Mouse (Mus musculus) neural tube, embryonic 13.5 days (tissue): ENCODE measurements around the gene Adam4. TPM values are rescaled to one million over a fixed set of nuclear protein-coding genes. Genes with fewer than 3 reads are reported as not detected.
"Not testable (repeated sequence)": the region's sequence is repeated elsewhere in the genome, so short reads cannot be mapped to it uniquely, and the experiment has no call there.

Source experiments
- ATAC-seq: fragments of 200-750 bp; cut with Nextera tagmentation; 2 replicates; pipeline ENCODE4 v1.8.0; 2017; ENCODE audit warnings: low read depth, mild to moderate bottlenecking, moderate TSS enrichment, moderate library complexity
- H3K27ac ChIP-seq: fragments of 300-500 bp; sonication (generic); replicated peaks from 2 replicates; pipeline ENCODE4 v1.5.1; 2015; ENCODE audit warnings: moderate library complexity, mild to moderate bottlenecking, inconsistent platforms
- H3K27me3 ChIP-seq: fragments of 300-500 bp; sonication (generic); 2 replicates; pipeline ENCODE4 v1.6.1; 2015; ENCODE audit warnings: mild to moderate bottlenecking, inconsistent platforms
- H3K36me3 ChIP-seq: fragments of 300-500 bp; sonication (generic); 2 replicates; pipeline ENCODE4 v1.6.1; 2015; ENCODE audit warnings: mild to moderate bottlenecking, inconsistent platforms
- H3K4me1 ChIP-seq: fragments of 300-500 bp; sonication (generic); replicated peaks from 2 replicates; pipeline ENCODE4 v1.6.1; 2015; ENCODE audit warnings: inconsistent platforms
- H3K4me2 ChIP-seq: fragments of 300-500 bp; sonication (generic); 2 replicates; pipeline ENCODE4 v1.6.1; 2015; ENCODE audit warnings: inconsistent platforms, mild to moderate bottlenecking, moderate library complexity
- H3K4me3 ChIP-seq: fragments of 300-500 bp; sonication (generic); 2 replicates; pipeline ENCODE4 v1.5.1; 2015; ENCODE audit warnings: mild to moderate bottlenecking, inconsistent platforms
- H3K9ac ChIP-seq: fragments of 300-500 bp; sonication (generic); 2 replicates; pipeline ENCODE4 v1.6.1; 2015; ENCODE audit warnings: moderate library complexity, mild to moderate bottlenecking, inconsistent platforms
- H3K9me3 ChIP-seq: fragments of 300-500 bp; sonication (generic); 2 replicates; pipeline ENCODE4 v1.6.1; 2016; ENCODE audit warnings: inconsistent platforms
- WGBS: fragments of 180-500 bp; shearing (Covaris S2); methylation state at CpG from one replicate; pipeline ENCODE4 v1.1.7; 2015; 5-methylcytosine and 5-hydroxymethylcytosine counted together
- polyA plus RNA-seq: library from polyadenylated mRNA; unstranded; fragments of >200 nt; fragmentation: Nextera tagmentation; extraction: Ambion mirVana; gene quantifications from 2 replicates; pipeline ENCODE4 v1.2.1, GENCODE M21; 2015

Adam4 gene
- polyA plus RNA-seq: 0.50 and 0.63 TPM in 2 replicates

DNA sequence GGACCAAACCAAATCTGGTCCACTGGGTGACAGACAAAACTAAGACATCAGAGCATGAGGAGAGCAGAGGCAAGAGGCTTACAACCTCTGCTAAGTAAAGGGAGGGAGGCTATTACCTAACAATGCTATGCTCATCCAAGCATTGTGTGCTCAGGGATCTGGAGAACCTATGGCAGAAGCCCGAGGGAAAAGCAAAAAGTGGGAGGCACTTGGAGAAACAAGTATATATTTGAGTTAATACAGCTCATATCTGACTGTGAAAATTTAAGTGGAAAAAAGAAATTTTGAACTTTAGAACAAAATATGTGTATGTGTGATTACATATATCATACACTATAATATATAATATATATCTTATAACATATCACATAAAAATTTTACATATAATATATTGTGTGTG is at the start of gene Adam4:
Gene Adam4 (minus strand): TSS at position 101 of the 400 bp plus-strand sequence.
- Histone ChIP-seq H3K4me3 (no peak within 1 kb of the TSS), H3K4me2 (no peak within 1 kb of the TSS), H3K27ac (no peak within 1 kb of the TSS), H3K27me3 (no peaks in the 10 kb centered on the region), H3K4me1 (no peaks in the 10 kb centered on the region), H3K9ac (no peak within 1 kb of the TSS), H3K9me3 (peaks cover 19% of the 10 kb centered on the region; the same call in 1 of the 2 replicates), H3K36me3 (peaks cover 21% of the 10 kb centered on the region)
- ATAC-seq: no peak
- whole genome bisulfite sequencing: 75% methylated on average over 1 of the region's 1 CpGs

DNA sequence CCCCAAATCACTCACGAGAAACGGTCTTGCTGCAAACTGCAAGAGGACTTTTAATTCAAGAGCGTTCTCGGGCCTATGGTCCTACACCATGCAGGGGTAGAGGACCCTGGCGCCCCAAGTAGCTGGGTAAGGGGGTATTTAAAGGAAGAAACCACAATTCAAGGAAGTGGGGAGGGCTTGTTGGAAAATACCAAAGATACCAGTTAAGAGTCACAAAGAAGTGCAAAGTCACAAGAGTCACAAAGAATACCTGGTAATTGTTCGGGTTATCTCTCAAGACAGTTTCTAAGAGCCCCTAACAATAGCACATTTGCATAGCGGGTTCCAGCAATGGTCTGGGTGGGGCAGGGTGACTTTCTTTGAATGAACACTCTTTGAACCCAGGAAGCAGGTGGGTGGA is 37.3 kb upstream of the Adam4 start:
- H3K4me1 ChIP-seq, H3K4me3 ChIP-seq, H3K4me2 ChIP-seq, H3K27ac ChIP-seq, H3K27me3 ChIP-seq, ATAC-seq, H3K9ac ChIP-seq: not testable (repeated sequence)
- Histone ChIP-seq H3K9me3 (peaks cover 17% of the 10 kb centered on the region), H3K36me3 (peaks cover 19% of the 10 kb centered on the region)
- 95% methylated on average over 7 of the region's 7 CpGs for WGBS

DNA sequence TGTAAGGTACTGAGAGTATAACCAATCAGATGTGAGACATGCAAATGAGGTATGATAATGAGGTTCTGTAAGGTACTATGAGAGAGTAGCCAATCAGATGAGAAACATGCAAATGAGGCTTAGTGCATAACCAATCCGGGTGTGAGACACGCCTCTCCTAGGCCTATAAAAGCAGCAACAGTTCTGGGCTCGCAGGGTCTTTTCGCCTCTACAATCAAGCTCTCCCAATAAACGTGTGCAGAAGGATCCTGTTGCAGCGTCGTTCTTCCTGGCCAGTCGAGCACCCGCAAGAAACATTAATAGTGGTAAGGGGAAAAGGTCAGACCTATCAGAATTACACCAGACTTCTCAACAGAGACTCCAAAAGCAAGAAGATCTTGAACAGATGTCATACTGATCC is 17.2 kb upstream of the Adam4 start:
- H3K4me2 ChIP-seq, H3K4me3 ChIP-seq, H3K27ac ChIP-seq, H3K4me1 ChIP-seq, H3K36me3 ChIP-seq, H3K9ac ChIP-seq, ATAC-seq, H3K27me3 ChIP-seq, H3K9me3 ChIP-seq: not testable (repeated sequence)
- 94% methylated on average over 9 of the region's 9 CpGs for WGBS

DNA sequence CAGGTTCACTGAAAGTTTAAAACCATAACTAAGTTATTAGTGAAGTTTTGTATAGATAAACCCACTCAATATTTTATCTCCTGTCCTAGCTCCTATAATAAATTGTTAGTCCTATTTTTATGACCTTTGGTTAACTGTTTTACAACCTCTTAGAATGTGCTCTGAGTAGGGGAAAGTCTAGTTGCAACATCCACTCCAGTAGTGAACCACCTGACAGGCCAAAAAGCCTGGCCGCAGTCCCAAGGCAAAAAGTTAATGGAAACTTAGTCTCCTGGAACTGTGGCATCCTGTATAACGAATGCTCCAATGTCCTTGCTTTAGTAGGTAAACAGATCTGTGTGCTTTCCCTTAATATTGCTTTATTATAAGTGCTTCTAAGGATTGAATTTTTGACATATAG is 13.0 kb upstream of the Adam4 start:
- not testable (repeated sequence) for H3K27ac ChIP-seq, H3K9ac ChIP-seq, ATAC-seq, H3K4me3 ChIP-seq, H3K27me3 ChIP-seq, H3K4me2 ChIP-seq, H3K9me3 ChIP-seq, H3K4me1 ChIP-seq
- H3K36me3 ChIP-seq: peaks cover 15% of the 10 kb centered on the region
- WGBS: 92% methylated on average over 2 of the region's 2 CpGs

DNA sequence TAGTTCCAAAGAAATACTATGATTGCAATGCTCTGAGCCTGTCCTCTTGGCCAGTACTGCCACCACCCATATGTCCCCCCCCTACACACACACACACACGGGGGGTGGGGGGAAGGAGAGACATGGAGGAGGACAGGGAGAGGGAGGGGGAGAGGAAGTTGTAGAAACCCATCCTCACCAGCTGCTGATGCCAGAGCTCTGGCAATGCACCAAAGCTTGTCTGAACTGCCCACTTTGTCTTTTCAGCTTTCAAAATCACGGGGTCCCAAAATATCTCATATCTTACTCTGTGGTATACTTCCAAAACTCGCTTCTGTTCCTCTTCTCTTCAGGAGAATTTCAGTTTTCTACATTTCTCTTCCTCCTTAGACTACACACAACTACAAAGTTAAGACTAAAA is 8.5 kb downstream of the Adam4 start:
- no peak for ATAC-seq
- no peaks in the 10 kb centered on the region for H3K9me3 ChIP-seq
- WGBS: 96% methylated on average over 3 of the region's 3 CpGs

DNA sequence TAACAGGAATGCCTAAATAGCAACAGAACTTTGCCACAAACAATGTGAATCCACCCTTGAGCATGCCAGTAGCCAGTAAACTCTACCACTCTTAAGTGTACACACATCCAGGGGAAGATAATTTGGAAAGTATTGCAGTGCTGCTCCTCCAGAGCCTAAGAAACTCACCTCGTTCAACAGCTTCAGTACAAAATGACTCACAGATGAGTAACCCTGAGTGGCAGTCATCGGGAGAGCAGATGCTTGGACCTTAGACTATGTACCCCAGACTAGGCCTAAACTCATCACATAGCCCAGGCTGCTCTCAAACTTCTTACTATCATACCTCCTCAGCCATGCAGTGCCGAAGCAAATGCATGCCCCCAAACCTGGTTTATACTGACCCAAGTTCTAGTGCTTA is 12.8 kb downstream of the Adam4 start:
- Histone ChIP-seq H3K36me3 (no peaks in the 10 kb centered on the region), H3K27ac (no peak overlapping the region)
- WGBS: 85% methylated on average over 3 of the region's 3 CpGs

More for the DNA sequence above, 8.5 kb downstream of the Adam4 start:
- H3K4me1 ChIP-seq: no peaks in the 10 kb centered on the region
- H3K9ac ChIP-seq: no peak overlapping the region
- H3K36me3 ChIP-seq: no peaks in the 10 kb centered on the region
- no peak overlapping the region for H3K4me3 ChIP-seq
- no peak overlapping the region for H3K4me2 ChIP-seq
- no peak overlapping the region for H3K27ac ChIP-seq
- no peaks in the 10 kb centered on the region for H3K27me3 ChIP-seq

DNA sequence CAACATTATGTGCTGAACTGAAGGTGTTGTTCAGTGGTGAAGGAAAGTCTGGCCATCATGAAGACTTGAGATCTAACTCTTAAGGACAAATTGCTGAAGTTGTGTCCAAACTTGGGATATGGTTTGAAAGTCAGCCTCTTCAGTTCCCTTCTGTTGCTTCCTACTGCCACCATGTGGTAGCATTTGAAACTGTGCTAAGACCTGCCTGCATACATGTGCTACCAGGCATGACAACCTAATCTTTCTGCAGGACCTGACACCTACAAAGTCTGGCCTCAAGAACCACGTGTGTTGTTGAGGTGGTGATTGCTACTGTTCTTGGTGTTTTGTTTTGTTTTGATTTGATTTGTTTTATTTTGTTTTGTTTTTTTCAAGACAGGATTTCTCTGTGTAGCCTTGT is 19.6 kb downstream of the Adam4 start:
- Histone ChIP-seq H3K36me3 (no peaks in the 10 kb centered on the region), H3K4me3 (no peak overlapping the region), H3K4me2 (no peak overlapping the region), H3K27ac (no peak overlapping the region), H3K9ac (no peak overlapping the region), H3K9me3 (no peaks in the 10 kb centered on the region), H3K27me3 (no peaks in the 10 kb centered on the region), H3K4me1 (no peaks in the 10 kb centered on the region)
- 18% methylated on average over 1 of the region's 1 CpGs for WGBS
- ATAC-seq: no peak

More for the DNA sequence above, 12.8 kb downstream of the Adam4 start:
- H3K9me3 ChIP-seq: no peaks in the 10 kb centered on the region
- no peaks in the 10 kb centered on the region for H3K4me1 ChIP-seq
- ATAC-seq: no peak
- no peak overlapping the region for H3K9ac ChIP-seq
- H3K27me3 ChIP-seq: no peaks in the 10 kb centered on the region
- H3K4me2 ChIP-seq: no peak overlapping the region
- no peak overlapping the region for H3K4me3 ChIP-seq

DNA sequence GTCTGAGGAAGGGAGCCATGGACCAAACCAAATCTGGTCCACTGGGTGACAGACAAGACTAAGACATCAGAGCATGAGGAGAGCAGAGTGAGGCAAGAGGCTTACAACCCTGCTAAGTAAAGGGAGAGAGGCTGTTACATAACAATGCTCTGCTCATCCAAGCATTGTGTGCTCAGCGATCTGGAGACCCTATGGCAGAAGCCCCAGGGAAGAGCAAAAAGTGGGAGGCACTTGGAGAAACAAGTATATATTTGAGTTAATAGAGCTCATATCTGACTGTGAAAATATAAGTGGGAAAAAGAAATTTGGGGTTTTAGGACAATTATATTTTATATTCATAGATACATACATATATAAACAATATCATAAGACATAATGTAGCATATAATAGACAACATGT is 42.4 kb downstream of the Adam4 start, which contains the start of gene Gm4787:
Gene Gm4787 (minus strand): TSS at position 101 of the 400 bp plus-strand sequence.
- ATAC-seq, H3K27me3 ChIP-seq, H3K9me3 ChIP-seq, H3K4me3 ChIP-seq, H3K36me3 ChIP-seq, H3K4me2 ChIP-seq, H3K27ac ChIP-seq, H3K4me1 ChIP-seq, H3K9ac ChIP-seq: not testable (repeated sequence)
- WGBS: 73% methylated on average over 1 of the region's 1 CpGs

Other genes starting within 250 kb of the Adam4 start
- 5.2 and 6.7 TPM in 2 replicates for gene Slc8a3, start 88.8 kb downstream of the Adam4 start, polyA plus RNA-seq
- 0.23 and 0.31 TPM in 2 replicates for gene Gm4787, start 42.5 kb downstream of the Adam4 start, polyA plus RNA-seq
- gene Cox16, start 63.2 kb upstream of the Adam4 start, polyA plus RNA-seq: 152 and 167 TPM in 2 replicates
- gene Gm20498, start 111.0 kb upstream of the Adam4 start, polyA plus RNA-seq: 42.2 and 46.3 TPM in 2 replicates
- gene Synj2bp, start 111.0 kb upstream of the Adam4 start, polyA plus RNA-seq: 30.8 and 39.0 TPM in 2 replicates
- 0.88 and 1.1 TPM in 2 replicates for gene Adam21, start 146.5 kb upstream of the Adam4 start, polyA plus RNA-seq
- 56.1 and 59.3 TPM in 2 replicates for gene Med6, start 173.1 kb upstream of the Adam4 start, polyA plus RNA-seq
- 12.6 and 14.2 TPM in 2 replicates for gene Ttc9, start 209.3 kb upstream of the Adam4 start, polyA plus RNA-seq